Mouse (Mus musculus): ENCODE data around the gene Clrn2.

- no peak for TF ChIP-seq POLR2A (IDR thresholded peaks at IDR 0.05; ENCODE audit: borderline replicate concordance, control insufficient read depth, low read depth, low read length)
- no peak for TF ChIP-seq CTCF (IDR thresholded peaks at IDR 0.05; ENCODE audit: control insufficient read depth, insufficient read depth, low read length)
Observed at GRCm38 (mm10) chr5:45483654-45484053, 30.1 kb downstream of the Clrn2 start.

Data from bone marrow, adult 2 months (tissue).